Mouse (Mus musculus): ENCODE results near the gene Atp8a1. TPM values are rescaled to one million over a fixed set of nuclear protein-coding genes. Genes with fewer than 3 reads are reported as not detected.

Gene Atp8a1
- 7.9 and 8.7 TPM in 2 replicates for polyA plus RNA-seq (2015; fragmentation: Nextera tagmentation; extraction: Ambion mirVana)

GRCm38 (mm10) chr5:67847253-67848165 lies at the start of gene Atp8a1:
TSS of gene Atp8a1 (minus strand) at chr5:67847434.
- H3K27ac ChIP-seq, result peak within 1 kb of the TSS; percentile 89
- no peaks in the 10 kb centered on the region for H3K36me3 ChIP-seq (ENCODE audit: insufficient read depth, low read length)
- H3K9ac ChIP-seq (ENCODE audit: low read depth, low read length), result peak within 1 kb of the TSS; percentile 71
- 0 out of 2 replicates have a peak, but pooled peaks cover 2% of the 10 kb centered on the region for H3K4me1 ChIP-seq (replicated peaks; ENCODE audit: insufficient read depth, low read length)
- peak within 1 kb of the TSS; percentile 91 for H3K4me2 ChIP-seq (ENCODE audit: low read length)
- DNase-seq (ENCODE audit: low spot score) (peak; percentile 97), ATAC-seq (replicated peaks; ENCODE audit: low FRiP score, low read depth) (peak; percentile 99)
- peak; percentile 32; the same call in 1 of the 2 replicates for TF ChIP-seq CTCF (IDR thresholded peaks at IDR 0.05; ENCODE audit: low read depth)
- peak within 1 kb of the TSS; percentile 77 for H3K4me3 ChIP-seq (replicated peaks; ENCODE audit: low read depth, low read length)
- under 1% methylated on average over 57 of the region's 64 CpGs for WGBS
- no peaks in the 10 kb centered on the region for H3K27me3 ChIP-seq (ENCODE audit: insufficient read depth, low read length)
- no peaks in the 10 kb centered on the region for H3K9me3 ChIP-seq (replicated peaks; ENCODE audit: low read length)

GRCm38 (mm10) chr5:67884422-67885210 lies 37.4 kb upstream of the Atp8a1 start:
- Histone ChIP-seq H3K36me3 (ENCODE audit: insufficient read depth, low read length) (no peaks in the 10 kb centered on the region), H3K27me3 (ENCODE audit: insufficient read depth, low read length) (no peaks in the 10 kb centered on the region), H3K4me1 (replicated peaks; ENCODE audit: insufficient read depth, low read length) (no peaks in the 10 kb centered on the region), H3K27ac (no peak overlapping the region), H3K4me3 (replicated peaks; ENCODE audit: low read depth, low read length) (no peak overlapping the region), H3K9ac (ENCODE audit: low read depth, low read length) (no peak overlapping the region), H3K4me2 (ENCODE audit: low read length) (no peak overlapping the region), H3K9me3 (replicated peaks; ENCODE audit: low read length) (no peaks in the 10 kb centered on the region)
- DNase-seq (ENCODE audit: low spot score) (no peak), ATAC-seq (replicated peaks; ENCODE audit: low FRiP score, low read depth) (no peak)
- WGBS, result 85% methylated on average over 9 of the region's 9 CpGs
- no peak for TF ChIP-seq CTCF (IDR thresholded peaks at IDR 0.05; ENCODE audit: low read depth)

- WGBS, result 50% methylated on average over 1 of the region's 1 CpGs
- no peak for ATAC-seq (replicated peaks; ENCODE audit: low FRiP score, low read depth)
- DNase-seq (ENCODE audit: low spot score), result no peak
Observed at GRCm38 (mm10) chr5:67883564-67884171, 36.4 kb upstream of the Atp8a1 start.

GRCm38 (mm10) chr5:67871414-67871813 lies 24.2 kb upstream of the Atp8a1 start:
- no peak overlapping the region for H3K27ac ChIP-seq
- TF ChIP-seq CTCF (IDR thresholded peaks at IDR 0.05; ENCODE audit: low read depth), result no peak
- 36% methylated on average over 3 of the region's 3 CpGs for WGBS
- no peak overlapping the region for H3K4me2 ChIP-seq (ENCODE audit: low read length)
- H3K9ac ChIP-seq (ENCODE audit: low read depth, low read length), result no peak overlapping the region
- no peak overlapping the region for H3K4me3 ChIP-seq (replicated peaks; ENCODE audit: low read depth, low read length)
- H3K4me1 ChIP-seq (replicated peaks; ENCODE audit: insufficient read depth, low read length), result no peaks in the 10 kb centered on the region
- no peaks in the 10 kb centered on the region for H3K9me3 ChIP-seq (replicated peaks; ENCODE audit: low read length)
- DNase-seq (ENCODE audit: low spot score), result no peak
- H3K27me3 ChIP-seq (ENCODE audit: insufficient read depth, low read length), result no peaks in the 10 kb centered on the region
- H3K36me3 ChIP-seq (ENCODE audit: insufficient read depth, low read length), result no peaks in the 10 kb centered on the region
- no peak for ATAC-seq (replicated peaks; ENCODE audit: low FRiP score, low read depth)

More at GRCm38 (mm10) chr5:67883564-67884171, 36.4 kb upstream of the Atp8a1 start:
- H3K9ac ChIP-seq (ENCODE audit: low read depth, low read length), result no peak overlapping the region
- no peaks in the 10 kb centered on the region for H3K27me3 ChIP-seq (ENCODE audit: insufficient read depth, low read length)
- H3K4me2 ChIP-seq (ENCODE audit: low read length), result no peak overlapping the region
- no peak for TF ChIP-seq CTCF (IDR thresholded peaks at IDR 0.05; ENCODE audit: low read depth)
- H3K27ac ChIP-seq, result no peak overlapping the region
- H3K36me3 ChIP-seq (ENCODE audit: insufficient read depth, low read length), result no peaks in the 10 kb centered on the region
- no peaks in the 10 kb centered on the region for H3K4me1 ChIP-seq (replicated peaks; ENCODE audit: insufficient read depth, low read length)
- no peaks in the 10 kb centered on the region for H3K9me3 ChIP-seq (replicated peaks; ENCODE audit: low read length)
- no peak overlapping the region for H3K4me3 ChIP-seq (replicated peaks; ENCODE audit: low read depth, low read length)

GRCm38 (mm10) chr5:67866221-67866620 lies 19.0 kb upstream of the Atp8a1 start:
- DNase-seq (ENCODE audit: low spot score) (no peak), ATAC-seq (replicated peaks; ENCODE audit: low FRiP score, low read depth) (no peak)
- WGBS, result 70% methylated on average over 9 of the region's 9 CpGs
- no peak overlapping the region for H3K27ac ChIP-seq
- H3K9ac ChIP-seq (ENCODE audit: low read depth, low read length), result no peak overlapping the region
- TF ChIP-seq CTCF (IDR thresholded peaks at IDR 0.05; ENCODE audit: low read depth), result no peak
- no peak overlapping the region for H3K4me3 ChIP-seq (replicated peaks; ENCODE audit: low read depth, low read length)
- no peaks in the 10 kb centered on the region for H3K4me1 ChIP-seq (replicated peaks; ENCODE audit: insufficient read depth, low read length)
- H3K27me3 ChIP-seq (ENCODE audit: insufficient read depth, low read length), result no peaks in the 10 kb centered on the region
- H3K36me3 ChIP-seq (ENCODE audit: insufficient read depth, low read length), result no peaks in the 10 kb centered on the region
- H3K4me2 ChIP-seq (ENCODE audit: low read length), result no peak overlapping the region
- no peaks in the 10 kb centered on the region for H3K9me3 ChIP-seq (replicated peaks; ENCODE audit: low read length)

GRCm38 (mm10) chr5:67865670-67866069 lies 18.4 kb upstream of the Atp8a1 start:
- H3K4me1 ChIP-seq (replicated peaks; ENCODE audit: insufficient read depth, low read length), result no peaks in the 10 kb centered on the region

More at GRCm38 (mm10) chr5:67865670-67866069, 18.4 kb upstream of the Atp8a1 start:
- WGBS, result 56% methylated on average over 5 of the region's 5 CpGs
- DNase-seq (ENCODE audit: low spot score), result no peak
- TF ChIP-seq CTCF (IDR thresholded peaks at IDR 0.05; ENCODE audit: low read depth), result no peak
- Histone ChIP-seq H3K9ac (ENCODE audit: low read depth, low read length) (no peak overlapping the region), H3K9me3 (replicated peaks; ENCODE audit: low read length) (no peaks in the 10 kb centered on the region), H3K27ac (no peak overlapping the region), H3K4me2 (ENCODE audit: low read length) (no peak overlapping the region), H3K4me3 (replicated peaks; ENCODE audit: low read depth, low read length) (no peak overlapping the region), H3K27me3 (ENCODE audit: insufficient read depth, low read length) (no peaks in the 10 kb centered on the region), H3K36me3 (ENCODE audit: insufficient read depth, low read length) (no peaks in the 10 kb centered on the region)
- no peak for ATAC-seq (replicated peaks; ENCODE audit: low FRiP score, low read depth)
